Mouse (Mus musculus) C2C12 (cell line): Measurements from ENCODE around the gene Ppp2r3a. TPM values are rescaled to one million over a fixed set of nuclear protein-coding genes. Genes with fewer than 3 reads are reported as not detected.

Experiments used
- H3K27me3 ChIP-seq: one replicate; pipeline ENCODE4 v1.6.1; 2011; ENCODE audit not compliant: control insufficient read depth, insufficient read depth, insufficient read length
- H3K36me3 ChIP-seq: one replicate; pipeline ENCODE4 v1.6.1; 2011; ENCODE audit not compliant: control insufficient read depth, insufficient read depth
- H3K4me3 ChIP-seq: one replicate; pipeline ENCODE4 v1.5.1; 2011; ENCODE audit warnings: mild to moderate bottlenecking, control low read depth; ENCODE audit not compliant: poor library complexity, insufficient read depth, severe bottlenecking
- H3K79me2 ChIP-seq: one replicate; pipeline ENCODE4 v1.6.1; 2011; ENCODE audit not compliant: control insufficient read depth, insufficient read depth
- H3K79me3 ChIP-seq: one replicate; pipeline ENCODE4 v1.6.1; 2011; ENCODE audit warnings: low read depth, control low read depth
- H3ac ChIP-seq: one replicate; pipeline ENCODE3; 2011; ENCODE audit warnings: low read depth; ENCODE audit not compliant: control insufficient read depth, insufficient read length
- CEBPB ChIP-seq: IDR thresholded peaks from one replicate; pipeline ENCODE4 v1.6.1; 2011; ENCODE audit warnings: low read depth, mild to moderate bottlenecking, control low read depth, moderate library complexity
- CTCF ChIP-seq: IDR thresholded peaks from one replicate; pipeline ENCODE4 v1.5.1; 2011; ENCODE audit not compliant: control insufficient read depth, insufficient read depth, insufficient read length
- FOSL1 ChIP-seq: IDR thresholded peaks from one replicate; pipeline ENCODE4 v1.8.0; 2011; ENCODE audit warnings: mild to moderate bottlenecking, low read length; ENCODE audit not compliant: poor library complexity, insufficient read depth, severe bottlenecking
- MAX ChIP-seq: IDR thresholded peaks from one replicate; pipeline ENCODE4 v1.6.1; 2011; ENCODE audit warnings: mild to moderate bottlenecking, control low read depth
- MYOD1 ChIP-seq: IDR thresholded peaks from one replicate; pipeline ENCODE4 v1.6.1; 2011; ENCODE audit warnings: low read depth; ENCODE audit not compliant: control insufficient read depth, insufficient read length
- MYOG ChIP-seq: IDR thresholded peaks from one replicate; pipeline ENCODE4 v1.6.1; 2011; ENCODE audit not compliant: control insufficient read depth, insufficient read length; ENCODE audit errors: extremely low read depth
- USF1 ChIP-seq: IDR thresholded peaks from one replicate; pipeline ENCODE4 v1.6.1; 2011; ENCODE audit warnings: low read depth, mild to moderate bottlenecking, control low read depth, moderate library complexity
- polyA plus RNA-seq: library from polyadenylated mRNA; unstranded; fragments of >200 nt; fragmentation: generic; extraction: Trizol; gene quantifications from one replicate; pipeline ENCODE4 v1.2.1, GENCODE M21; 2012; ENCODE audit warnings: missing spikeins

Ppp2r3a gene
- polyA plus RNA-seq, 1 experiment = 2.4 TPM

DNA sequence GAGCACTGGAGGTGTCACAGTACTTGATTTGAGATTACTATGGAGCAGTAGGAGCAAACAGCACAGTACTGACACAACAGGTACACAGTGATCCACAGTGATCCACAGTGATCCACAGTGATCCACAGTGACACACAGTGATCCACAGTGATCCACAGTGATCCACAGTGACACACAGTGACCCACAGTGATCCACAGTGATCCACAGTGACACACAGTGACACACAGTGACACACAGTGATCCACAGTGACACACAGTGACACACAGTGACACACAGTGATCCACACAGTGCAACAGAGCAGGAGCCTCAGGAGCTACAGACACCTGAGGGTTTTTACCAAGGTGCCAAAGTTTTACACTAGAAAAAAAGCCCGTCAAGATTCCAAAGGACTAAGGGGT is 154.1 kb downstream of the Ppp2r3a start:
- Histone ChIP-seq H3ac (no peak overlapping the region), H3K79me3 (peaks cover 95% of the 10 kb centered on the region), H3K27me3 (no peaks in the 10 kb centered on the region), H3K79me2 (peaks cover 100% of the 10 kb centered on the region), H3K4me3 (no peak overlapping the region), H3K36me3 (peaks cover 19% of the 10 kb centered on the region)
- no peak for TF ChIP-seq USF1
- no peak for TF ChIP-seq MYOG
- no peak for TF ChIP-seq FOSL1
- TF ChIP-seq CTCF = no peak
- TF ChIP-seq MYOD1 = no peak
- TF ChIP-seq MAX = no peak
- no peak for TF ChIP-seq CEBPB

DNA sequence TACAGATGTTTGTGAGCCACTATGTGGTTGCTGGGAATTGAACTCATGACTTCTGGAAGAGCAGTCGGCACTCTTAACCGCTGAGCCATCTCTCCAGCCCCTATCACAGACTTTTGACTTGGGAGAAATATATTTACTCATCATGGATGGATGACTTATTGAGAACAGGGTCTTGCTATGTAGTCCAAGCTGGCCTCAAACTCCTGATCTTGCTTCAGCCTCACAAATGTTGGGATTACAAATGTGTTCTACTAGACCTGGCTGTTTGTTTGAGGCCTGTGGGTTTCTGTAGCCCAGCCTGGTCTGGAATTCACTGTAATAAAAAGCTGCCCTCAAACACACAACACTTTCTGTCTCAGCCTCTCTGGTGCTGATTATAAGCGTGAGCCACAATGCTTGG is 155.1 kb downstream of the Ppp2r3a start:
- no peak overlapping the region for H3K4me3 ChIP-seq
- peaks cover 96% of the 10 kb centered on the region for H3K79me3 ChIP-seq
- H3ac ChIP-seq = no peak overlapping the region
- H3K36me3 ChIP-seq = peaks cover 10% of the 10 kb centered on the region
- H3K27me3 ChIP-seq = no peaks in the 10 kb centered on the region
- TF ChIP-seq MAX (no peak), CEBPB (no peak), CTCF (no peak), FOSL1 (no peak), USF1 (no peak), MYOD1 (no peak), MYOG (no peak)
- H3K79me2 ChIP-seq = peaks cover 97% of the 10 kb centered on the region

DNA sequence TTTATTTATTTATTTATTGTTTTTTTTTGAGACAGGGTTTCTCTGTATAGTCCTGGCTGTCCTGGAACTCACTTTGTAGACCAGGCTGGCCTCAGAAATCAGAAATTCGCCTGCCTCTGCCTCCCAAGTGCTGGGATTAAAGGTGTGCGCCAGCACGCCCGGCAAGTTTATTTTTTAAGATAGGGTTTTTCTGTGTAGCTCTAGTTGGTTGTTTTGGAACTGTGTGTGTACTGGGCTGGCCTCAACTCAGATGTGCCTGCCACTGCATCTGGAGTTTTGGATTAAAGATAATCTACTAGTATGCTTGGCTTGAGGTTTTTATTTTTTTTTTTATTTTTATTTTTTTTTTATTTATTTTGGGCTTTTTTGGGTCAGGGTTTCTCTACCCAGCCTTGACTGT is 156.2 kb downstream of the Ppp2r3a start:
- Histone ChIP-seq H3K36me3 (peaks cover under 1% of the 10 kb centered on the region), H3ac (no peak overlapping the region), H3K27me3 (no peaks in the 10 kb centered on the region), H3K4me3 (no peak overlapping the region), H3K79me3 (peaks cover 86% of the 10 kb centered on the region), H3K79me2 (peaks cover 87% of the 10 kb centered on the region)
- TF ChIP-seq CEBPB (no peak), CTCF (no peak), MYOD1 (no peak), MYOG (no peak)

DNA sequence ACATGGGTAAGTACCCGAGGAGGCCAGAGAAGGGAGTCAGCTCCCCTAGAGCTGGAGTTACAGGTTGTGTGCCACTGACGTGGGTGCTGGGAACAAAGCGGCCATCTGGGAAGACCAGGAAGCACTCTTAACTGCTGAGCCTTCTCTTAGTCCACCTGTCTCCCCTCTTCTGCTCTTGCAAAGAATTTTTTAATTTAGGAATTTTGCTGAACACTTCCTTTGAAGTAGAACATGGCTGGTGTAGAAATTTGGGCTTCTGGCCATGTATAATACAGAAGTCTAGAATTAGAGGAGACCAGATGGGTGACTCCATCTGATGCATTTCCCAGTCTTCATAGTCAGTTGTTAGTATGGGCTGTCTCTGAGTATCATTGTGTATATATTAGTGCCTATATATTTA is 167.9 kb downstream of the Ppp2r3a start:
- Histone ChIP-seq H3K27me3 (no peaks in the 10 kb centered on the region), H3K79me2 (peaks cover 68% of the 10 kb centered on the region), H3K36me3 (peaks cover 8% of the 10 kb centered on the region), H3ac (no peak overlapping the region), H3K4me3 (no peak overlapping the region), H3K79me3 (peaks cover 66% of the 10 kb centered on the region)
- TF ChIP-seq FOSL1 = no peak
- TF ChIP-seq CEBPB = no peak
- TF ChIP-seq MYOG = no peak
- TF ChIP-seq CTCF = no peak
- TF ChIP-seq MYOD1 = no peak
- no peak for TF ChIP-seq USF1

DNA sequence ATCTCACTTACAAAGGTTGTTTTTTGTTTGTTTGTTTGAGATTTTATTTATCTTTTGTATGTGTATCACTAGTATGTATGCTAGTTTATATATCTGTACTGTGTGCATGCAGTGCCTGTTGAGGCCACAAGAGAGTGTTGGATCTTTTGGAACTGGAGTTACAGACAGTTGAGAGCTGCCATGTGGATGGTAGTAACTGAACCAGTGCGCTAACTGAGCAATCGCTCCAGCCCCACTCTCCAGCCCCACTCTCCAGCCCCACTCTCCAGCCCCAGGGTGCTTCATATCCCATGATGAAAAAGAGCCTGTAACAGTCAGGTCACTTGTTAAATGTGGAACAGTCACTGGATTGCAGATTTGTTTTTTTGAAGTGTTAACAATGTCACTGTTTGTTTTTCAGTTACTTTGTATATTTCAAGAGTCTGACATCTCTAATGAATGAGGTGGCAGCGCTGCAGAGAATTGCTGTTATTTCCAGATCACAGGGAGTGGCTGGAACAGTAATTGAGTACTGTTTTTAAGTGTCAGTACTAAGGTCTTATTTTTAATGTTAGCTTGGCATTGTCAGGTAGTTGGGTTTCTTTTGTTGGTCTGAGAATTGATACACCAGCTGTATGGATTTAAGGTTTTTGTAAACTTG is 171.4 kb downstream of the Ppp2r3a start:
- peaks cover 24% of the 10 kb centered on the region for H3K36me3 ChIP-seq
- no peak for TF ChIP-seq CTCF
- no peak for TF ChIP-seq FOSL1
- TF ChIP-seq CEBPB = no peak
- H3ac ChIP-seq = no peak overlapping the region
- peaks cover 100% of the 10 kb centered on the region for H3K79me2 ChIP-seq
- H3K27me3 ChIP-seq = no peaks in the 10 kb centered on the region
- peaks cover 100% of the 10 kb centered on the region for H3K79me3 ChIP-seq
- H3K4me3 ChIP-seq = no peak overlapping the region

DNA sequence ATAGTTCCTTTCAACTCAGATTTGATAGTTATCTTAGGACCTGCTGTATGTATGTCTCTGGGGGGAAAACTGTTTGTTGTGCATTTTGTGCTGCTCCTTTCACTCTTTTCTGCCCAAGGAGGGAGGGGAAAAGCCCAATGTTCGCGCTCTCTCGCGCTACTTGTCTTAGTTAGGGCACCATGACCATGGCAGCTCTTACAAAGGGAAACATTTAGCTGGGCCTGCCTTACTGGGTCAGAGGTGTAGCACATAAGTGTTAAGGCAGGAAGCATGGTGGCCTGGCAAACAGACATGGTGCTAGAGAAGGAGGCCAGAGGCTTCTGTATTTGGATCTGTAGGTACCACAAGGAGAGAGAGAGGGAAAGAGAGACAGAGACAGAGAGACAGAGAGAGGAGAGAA is 173.0 kb downstream of the Ppp2r3a start:
- Histone ChIP-seq H3K4me3 (no peak overlapping the region), H3ac (no peak overlapping the region), H3K79me3 (peaks cover 90% of the 10 kb centered on the region), H3K79me2 (peaks cover 92% of the 10 kb centered on the region), H3K36me3 (peaks cover 24% of the 10 kb centered on the region), H3K27me3 (no peaks in the 10 kb centered on the region)
- TF ChIP-seq MYOG (no peak), CTCF (no peak), MYOD1 (no peak), FOSL1 (no peak), USF1 (no peak), CEBPB (no peak), MAX (no peak)
